Mouse (Mus musculus) layer of hippocampus, adult 18-20 months (tissue): ENCODE results near the gene Cntfr. TPM values are rescaled to one million over a fixed set of nuclear protein-coding genes. Genes with fewer than 3 reads are reported as not detected.

Source experiments
- DNase-seq, 2 experiments: peaks; one replicate each; pipeline ENCODE4 v3.0.0; 2022; ENCODE audit warnings: low spot score in 2 of 2
- total RNA-seq, 2 experiments: library from RNA; stranded (reverse); gene quantifications; 2 replicates each; pipeline ENCODE4 v1.2.3; 2021

Gene Cntfr
- total RNA-seq, 2 experiments from 2014 or later, result 110 to 113 TPM

- DNase-seq, result peak in 1 of 2 experiments; percentile 48
Measured at GRCm38 (mm10) chr4:41681947-41682346, 14.9 kb downstream of the Cntfr start.

GRCm38 (mm10) chr4:41681176-41681575 lies 15.7 kb downstream of the Cntfr start:
- peak; percentile 43 to 62 for DNase-seq

- no peak for DNase-seq
Measured at GRCm38 (mm10) chr4:41679291-41679690, 17.6 kb downstream of the Cntfr start.

GRCm38 (mm10) chr4:41678863-41679262 lies 18.0 kb downstream of the Cntfr start:
- no peak for DNase-seq

GRCm38 (mm10) chr4:41677006-41677629 lies 19.8 kb downstream of the Cntfr start:
- DNase-seq, result no peak

- DNase-seq, result peak in 1 of 2 experiments; percentile 15
Measured at GRCm38 (mm10) chr4:41676248-41677005, 20.5 kb downstream of the Cntfr start.

GRCm38 (mm10) chr4:41673186-41673585 lies 23.7 kb downstream of the Cntfr start:
- DNase-seq, result no peak

- DNase-seq, result no peak
Measured at GRCm38 (mm10) chr4:41672522-41672963, 24.3 kb downstream of the Cntfr start.

- no peak for DNase-seq
Measured at GRCm38 (mm10) chr4:41671963-41672480, 24.9 kb downstream of the Cntfr start.

- no peak for DNase-seq
Measured at GRCm38 (mm10) chr4:41671500-41671899, 25.4 kb downstream of the Cntfr start.

GRCm38 (mm10) chr4:41670836-41671235 lies 26.1 kb downstream of the Cntfr start:
- no peak for DNase-seq

GRCm38 (mm10) chr4:41666646-41667045 lies 30.2 kb downstream of the Cntfr start:
- DNase-seq, result no peak

GRCm38 (mm10) chr4:41665009-41665675 lies 31.7 kb downstream of the Cntfr start:
- DNase-seq, result no peak

GRCm38 (mm10) chr4:41664533-41664932 lies 32.4 kb downstream of the Cntfr start:
- DNase-seq, result no peak

GRCm38 (mm10) chr4:41663614-41664013 lies 33.3 kb downstream of the Cntfr start:
- no peak for DNase-seq

- DNase-seq, result no peak
Measured at GRCm38 (mm10) chr4:41662723-41663122, 34.2 kb downstream of the Cntfr start.

GRCm38 (mm10) chr4:41660851-41661430 lies 35.9 kb downstream of the Cntfr start:
- DNase-seq, result no peak

- DNase-seq, result no peak
Measured at GRCm38 (mm10) chr4:41659556-41659955, 37.3 kb downstream of the Cntfr start.

- DNase-seq, result no peak
Measured at GRCm38 (mm10) chr4:41658566-41659384, 38.1 kb downstream of the Cntfr start.

GRCm38 (mm10) chr4:41655525-41655924 lies 41.4 kb downstream of the Cntfr start:
- DNase-seq, result no peak

GRCm38 (mm10) chr4:41654217-41654616 lies 42.7 kb downstream of the Cntfr start:
- DNase-seq, result peak in 1 of 2 experiments; percentile 60
